In genomic region chr7:97416473-97416872, GRCm38 (mm10) we compare ENCODE assay signal across 27 mouse cellular contexts. TPM values are rescaled to one million over a fixed set of nuclear protein-coding genes. Genes with fewer than 3 reads are reported as not detected.
DNase-seq lines count a peak whose midpoint lies in the region; ATAC-seq and TF ChIP-seq lines count a peak whose summit lies in the region.
"Had no signal": no experiment of that assay in that cellular context is flagged by ENCODE, and none has a peak within 500 bp of the region (broad histone marks: within the 10 kb centered on the region; RNA-seq: fewer than 3 reads in every experiment).

No protein-coding gene starts in this region.

- no peaks in the 10 kb centered on the region for H3K27me3 ChIP-seq in heart, embryonic 13.5 days (replicated peaks)
- no peaks in the 10 kb centered on the region for H3K27me3 ChIP-seq in liver, adult 2 months (ENCODE audit: control insufficient read depth, insufficient read depth, low read length)
- H3K27me3 ChIP-seq in small intestine, adult 2 months (ENCODE audit: control insufficient read depth, insufficient read depth, low read length): no peaks in the 10 kb centered on the region
- H3K27me3 ChIP-seq: embryonic facial prominence, embryonic 15.5 days; forebrain, embryonic 12.5 days; heart, embryonic 15.5 days; liver, embryonic 12.5 days; midbrain, embryonic 13.5 days had no signal

- no peak overlapping the region for H3K9ac ChIP-seq in heart, embryonic 13.5 days
- peak overlapping the region; percentile 85 for H3K9ac ChIP-seq in liver, adult 2 months (ENCODE audit: low read depth, low read length)
- H3K9ac ChIP-seq: embryonic facial prominence, embryonic 15.5 days; forebrain, embryonic 12.5 days; heart, embryonic 15.5 days; hindbrain, embryonic 14.5 days; liver, embryonic 12.5 days; midbrain, embryonic 13.5 days had no signal

- intact Hi-C loops in heart, postnatal 10 days (cut with DNase I): no loop called here

- ATAC-seq in cerebellum, adult (ENCODE audit: insufficient number of reproducible peaks, low FRiP score, low TSS enrichment): no peak
- peak; percentile 13; the same call in 1 of the 2 replicates for ATAC-seq in heart, embryonic 13.5 days (ENCODE audit: extremely low read depth, insufficient number of reproducible peaks, low FRiP score, low TSS enrichment)
- ATAC-seq: inflammation-experienced regulatory T-cells, adult 6 months; liver, embryonic 12.5 days; lung, postnatal 0 days; midbrain, embryonic 13.5 days had no signal

- H3K4me2 ChIP-seq in heart, embryonic 13.5 days: no peak overlapping the region
- H3K4me2 ChIP-seq: embryonic facial prominence, embryonic 15.5 days; forebrain, embryonic 12.5 days; liver, embryonic 12.5 days; midbrain, embryonic 13.5 days had no signal

- H3K9me3 ChIP-seq in heart, embryonic 13.5 days: no peaks in the 10 kb centered on the region
- H3K9me3 ChIP-seq: embryonic facial prominence, embryonic 10.5 days; embryonic facial prominence, embryonic 15.5 days; forebrain, embryonic 12.5 days; heart, embryonic 15.5 days; liver, embryonic 12.5 days; midbrain, embryonic 13.5 days had no signal

- peak; percentile 36; the same call in 1 of the 2 replicates for TF ChIP-seq POLR2A in liver, adult 2 months (IDR thresholded peaks at IDR 0.05; ENCODE audit: extremely low read depth, insufficient read depth, low read length)
- TF ChIP-seq POLR2A in small intestine, adult 2 months (IDR thresholded peaks at IDR 0.05; ENCODE audit: low read depth, low read length): no peak

- peaks cover 8% of the 10 kb centered on the region; the same call in 1 of the 2 replicates for H3K79me2 ChIP-seq in liver, adult 2 months (ENCODE audit: control insufficient read depth, insufficient read depth, low read length)

- no peak overlapping the region for H3K4me3 ChIP-seq in heart, embryonic 13.5 days
- peak overlapping the region; percentile 74 for H3K4me3 ChIP-seq in liver, adult 2 months (ENCODE audit: insufficient read depth, low read depth, low read length)
- H3K4me3 ChIP-seq in small intestine, adult 2 months (ENCODE audit: low read depth, low read length): peak overlapping the region; percentile 18; the same call in 1 of the 2 replicates
- H3K4me3 ChIP-seq: embryonic facial prominence, embryonic 10.5 days; embryonic facial prominence, embryonic 15.5 days; forebrain, embryonic 12.5 days; heart, embryonic 15.5 days; liver, embryonic 12.5 days; midbrain, embryonic 13.5 days had no signal

- TF ChIP-seq CTCF in liver, adult 2 months (IDR thresholded peaks at IDR 0.05; ENCODE audit: low read depth, low read length): no peak
- TF ChIP-seq CTCF in small intestine, adult 2 months (IDR thresholded peaks at IDR 0.05; ENCODE audit: extremely low read depth, insufficient read length, insufficient replicate concordance, low read depth, low read length): no peak

- H3K36me3 ChIP-seq in heart, embryonic 13.5 days: peaks cover 6% of the 10 kb centered on the region
- H3K36me3 ChIP-seq in liver, adult 2 months (ENCODE audit: control insufficient read depth, insufficient read depth, low read length): peaks cover 25% of the 10 kb centered on the region
- peaks cover 2% of the 10 kb centered on the region; the same call in 1 of the 2 replicates for H3K36me3 ChIP-seq in small intestine, adult 2 months (ENCODE audit: control insufficient read depth, insufficient read depth, low read length)
- H3K36me3 ChIP-seq: heart, embryonic 15.5 days had no signal

- no peak overlapping the region for H3K27ac ChIP-seq in heart, embryonic 13.5 days (replicated peaks)
- H3K27ac ChIP-seq in liver, adult 2 months (replicated peaks; ENCODE audit: insufficient read depth, low read depth, low read length): peak overlapping the region; percentile 87
- H3K27ac ChIP-seq in small intestine, adult 2 months (ENCODE audit: insufficient read depth, low read depth, low read length): no peak overlapping the region
- H3K27ac ChIP-seq: embryonic facial prominence, embryonic 10.5 days; embryonic facial prominence, embryonic 15.5 days; forebrain, embryonic 12.5 days; hindbrain, embryonic 14.5 days; liver, embryonic 12.5 days; macrophage; midbrain, embryonic 13.5 days had no signal

- WGBS in heart, embryonic 13.5 days: 87% methylated on average over 4 of the region's 4 CpGs
- WGBS in liver, adult 2 months: 31% methylated on average over 4 of the region's 4 CpGs
- WGBS in small intestine, adult 2 months: 87% methylated on average over 4 of the region's 4 CpGs

- peak; percentile 33 to 39 for DNase-seq in cerebellum, postnatal 14 days
- DNase-seq in heart, postnatal 10 days: no peak
- peak; percentile 60 for DNase-seq in liver, adult 2 months (ENCODE audit: extremely low read depth, low read depth, low spot score)
- DNase-seq in liver: no peak
- DNase-seq in lung, postnatal 10 days: no peak
- DNase-seq: adrenal gland, postnatal 25 days; B cell, adult 2 months; gastrocnemius, postnatal 25 days; heart, postnatal 4 days; kidney, adult 18-20 months; kidney, postnatal 36 days; layer of hippocampus, postnatal 36 days; lung, adult 18-20 months had no signal

- H3K4me1 ChIP-seq in heart, embryonic 13.5 days: peaks cover 43% of the 10 kb centered on the region
- peaks cover 31% of the 10 kb centered on the region for H3K4me1 ChIP-seq in liver, adult 2 months (ENCODE audit: control insufficient read depth, insufficient read depth, low read length)
- H3K4me1 ChIP-seq in small intestine, adult 2 months (ENCODE audit: control insufficient read depth, insufficient read depth, insufficient read length, low read length): peaks cover 9% of the 10 kb centered on the region; the same call in 1 of the 2 replicates
- H3K4me1 ChIP-seq: embryonic facial prominence, embryonic 15.5 days; forebrain, embryonic 12.5 days; midbrain, embryonic 13.5 days had no signal

RNA-seq across cellular contexts. Expression of gene Thrsp, which starts 1.1 kb away (rescaled TPM):
- 0.42 and 1.0 TPM in 2 replicates for polyA plus RNA-seq in heart, embryonic 13.5 days (2015; fragmentation: Nextera tagmentation; extraction: Ambion mirVana)
- 10 to 100 TPM; 20.5 to 28.4 TPM for total RNA-seq in heart, postnatal 10 days (2021)
- total RNA-seq in liver, adult 2 months (2014; rRNA removed): 292 and 1,156 TPM in 2 replicates
- 247 and 275 TPM in 2 replicates for polyA plus RNA-seq in liver, adult 2 months (2012; rRNA removed)
- 2.8 and 4.2 TPM in 2 replicates for polyA plus RNA-seq in small intestine, adult 2 months (2012; rRNA removed)
- total RNA-seq: megakaryocyte-erythroid progenitor cell, adult 5-6 weeks had no signal
- polyA plus RNA-seq: liver, embryonic 12.5 days; macrophage had no signal

RNA-seq across cellular contexts. Expression of gene Ndufc2, which starts 16.7 kb away (rescaled TPM):
- polyA plus RNA-seq in heart, embryonic 13.5 days (2015; fragmentation: Nextera tagmentation; extraction: Ambion mirVana): 469 and 539 TPM in 2 replicates
- total RNA-seq in heart, postnatal 10 days (2021): 100 to 1,000 TPM; 525 to 575 TPM
- 213 and 221 TPM in 2 replicates for total RNA-seq in liver, adult 2 months (2014; rRNA removed)
- 191 and 204 TPM in 2 replicates for polyA plus RNA-seq in liver, adult 2 months (2012; rRNA removed)
- 58.2 and 89.7 TPM in 2 replicates for polyA plus RNA-seq in small intestine, adult 2 months (2012; rRNA removed)

RNA-seq across cellular contexts. Expression of gene Kctd14, which starts 34.6 kb away (rescaled TPM):
- 1.4 TPM in 2 replicates for polyA plus RNA-seq in heart, embryonic 13.5 days (2015; fragmentation: Nextera tagmentation; extraction: Ambion mirVana)
- total RNA-seq in heart, postnatal 10 days (2021): under 1 TPM; 0.31 to 0.37 TPM
- total RNA-seq in liver, adult 2 months (2014; rRNA removed): 0.07 and 0.18 TPM in 2 replicates
- polyA plus RNA-seq in liver, adult 2 months (2012; rRNA removed): 0.13 TPM in 1 of 2 replicates, not detected in the other
- polyA plus RNA-seq in small intestine, adult 2 months (2012; rRNA removed): 2.6 and 6.2 TPM in 2 replicates

RNA-seq across cellular contexts. Expression of gene Alg8, which starts 45.1 kb away (rescaled TPM):
- polyA plus RNA-seq in heart, embryonic 13.5 days (2015; fragmentation: Nextera tagmentation; extraction: Ambion mirVana): 29.1 and 33.7 TPM in 2 replicates
- total RNA-seq in heart, postnatal 10 days (2021): 1 to 10 TPM; 7.7 to 7.8 TPM
- total RNA-seq in liver, adult 2 months (2014; rRNA removed): 3.3 and 6.2 TPM in 2 replicates
- polyA plus RNA-seq in liver, adult 2 months (2012; rRNA removed): 6.3 and 7.5 TPM in 2 replicates
- polyA plus RNA-seq in small intestine, adult 2 months (2012; rRNA removed): 3.7 and 6.4 TPM in 2 replicates

Comparison
In these comparisons a context has a peak if more than half of its experiments do, and no peak if none do; other contexts are left out.
1. DNase-seq: peak in cerebellum, postnatal 14 days (2 of 2) and liver, adult 2 months (single experiment); none in heart, postnatal 10 days (0 of 2), liver (single experiment) and lung, postnatal 10 days (single experiment).
2. RNA of gene Thrsp, which starts 1.1 kb away (polyA plus RNA-seq): 247 to 275 TPM in liver, adult 2 months; 2.8 to 4.2 TPM in small intestine, adult 2 months and 0.42 to 1.0 TPM in heart, embryonic 13.5 days; every median in the first group is over 10 times any median in the second.